Mouse (Mus musculus) 3T3-L1 (cell line): Measurements from ENCODE around the gene Wdcp.
A peak's percentile ranks its signal among the peaks of the same experiment; 100 is the strongest.
"Not testable (repeated sequence)": the region's sequence is repeated elsewhere in the genome, so short reads cannot be mapped to it uniquely, and the experiment has no call there.

Source experiments
- DNase-seq: peaks from one replicate; pipeline ENCODE4 v3.0.0-alpha.2; 2015; ENCODE audit warnings: low read depth, low spot score

Gene Wdcp

DNA sequence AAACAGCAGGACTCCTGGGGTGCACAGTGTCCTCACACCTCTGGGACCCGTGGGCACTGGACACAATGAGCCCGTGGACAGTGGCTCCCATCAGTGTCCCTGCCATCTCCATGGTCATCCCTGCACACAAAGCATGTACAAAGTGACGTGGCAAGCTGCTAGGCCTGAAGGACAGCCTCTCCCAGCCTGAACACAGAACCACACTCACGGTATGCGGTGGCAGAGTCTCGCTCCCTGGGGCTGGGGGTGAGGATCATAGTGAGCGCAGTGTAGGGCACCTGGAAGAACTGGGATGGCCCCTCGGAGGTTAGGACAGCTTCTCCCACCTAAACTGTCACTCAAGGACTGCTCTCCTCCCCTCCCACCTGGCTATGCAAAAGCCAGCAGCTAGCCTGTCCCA lies 25.8 kb downstream of the Wdcp start:
- DNase-seq: no peak

- no peak for DNase-seq
These were observed 28.2 kb downstream of the Wdcp start for GRCm38 (mm10) chr12:4871260-4871659.

GRCm38 (mm10) chr12:4872273-4872672 lies 29.2 kb downstream of the Wdcp start:
- no peak for DNase-seq

- DNase-seq: no peak
These were observed 29.9 kb downstream of the Wdcp start for GRCm38 (mm10) chr12:4872983-4873477.

GRCm38 (mm10) chr12:4873531-4873930 lies 30.4 kb downstream of the Wdcp start:
- DNase-seq: no peak

DNA sequence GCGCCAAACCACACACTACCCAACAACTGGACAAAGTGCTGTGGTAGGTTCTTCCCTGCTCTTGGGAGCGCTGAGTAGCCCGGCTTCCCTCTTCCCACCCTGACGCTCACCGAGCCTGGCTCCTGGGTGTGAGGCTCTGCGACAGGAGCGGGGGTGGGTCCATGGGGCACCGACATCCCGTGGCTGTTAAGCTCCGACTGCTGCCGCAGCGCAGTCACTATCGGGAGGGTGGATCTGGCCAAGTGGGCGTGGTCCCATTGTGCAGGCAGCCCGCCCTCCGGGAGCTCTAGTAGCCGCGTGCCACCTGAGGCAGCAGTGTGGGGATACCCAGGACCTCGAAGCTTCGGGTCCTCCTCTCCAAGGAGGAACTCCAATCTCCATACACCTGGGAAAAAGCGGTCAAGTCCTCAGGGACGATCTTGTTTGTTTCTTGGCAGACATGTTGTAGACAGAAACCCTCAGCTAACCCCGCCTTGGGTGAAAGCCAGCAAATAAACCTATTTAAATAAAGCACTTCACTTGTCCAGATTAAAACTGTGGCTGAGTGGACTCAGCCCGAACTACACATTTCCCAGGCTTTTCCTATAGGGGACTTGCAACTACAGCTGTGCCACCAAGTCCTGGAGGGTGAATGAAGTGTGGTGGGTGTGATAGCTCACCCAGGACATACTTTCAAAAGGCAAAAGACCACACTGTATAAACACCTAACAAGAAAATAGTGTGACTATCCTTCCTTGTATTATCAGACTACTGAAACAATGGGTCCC lies 31.2 kb downstream of the Wdcp start, which contains the start of gene Mfsd2b:
Mfsd2b (minus strand) TSS at position 199 of the 767 bp plus-strand sequence.
- peak; percentile 51 for DNase-seq

DNA sequence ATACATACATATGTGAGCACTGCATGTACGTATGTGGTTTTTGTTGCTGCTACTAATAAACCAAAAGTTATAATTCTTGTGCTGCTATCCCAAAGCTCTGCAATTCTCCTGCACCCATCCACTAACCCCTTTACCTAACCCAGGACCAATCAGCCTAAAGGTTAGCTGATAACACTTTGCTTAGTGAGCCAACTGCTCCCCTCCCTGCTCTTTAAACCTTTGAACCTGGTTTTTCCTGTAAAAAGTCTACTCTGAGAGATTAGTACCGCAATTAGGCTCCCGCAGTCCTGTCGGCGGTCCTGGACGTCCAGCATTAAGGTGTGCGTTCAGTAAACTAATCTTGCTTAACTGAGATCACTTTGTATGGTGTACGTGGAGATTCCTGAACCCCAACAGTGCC lies 32.5 kb downstream of the Wdcp start:
- no peak for DNase-seq

DNA sequence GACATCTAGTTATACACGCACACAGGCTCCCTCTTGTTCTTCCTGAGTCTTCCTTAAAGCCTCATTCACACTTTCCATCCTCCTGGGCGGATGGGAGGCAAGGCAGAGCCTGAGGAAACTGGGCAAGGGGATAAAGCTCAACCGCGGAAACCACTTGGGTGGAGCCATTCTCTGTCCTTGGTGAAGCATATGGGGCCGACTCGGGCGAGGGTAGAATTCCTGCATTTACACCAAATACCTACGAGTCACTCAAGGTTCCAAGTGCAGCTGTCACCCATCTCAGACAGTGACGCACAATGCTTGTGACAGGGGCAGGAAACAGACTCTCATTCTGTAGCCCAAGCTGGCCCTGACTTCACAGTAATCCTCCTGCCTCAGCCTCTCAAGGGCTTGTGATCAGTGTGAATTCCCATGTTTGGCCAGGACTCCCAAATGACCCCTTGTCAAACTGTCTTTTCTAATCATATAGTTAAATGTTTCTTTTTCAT lies 35.2 kb downstream of the Wdcp start:
- no peak for DNase-seq

GRCm38 (mm10) chr12:4879048-4879447 lies 35.9 kb downstream of the Wdcp start:
- peak; percentile 31 for DNase-seq

GRCm38 (mm10) chr12:4882086-4882485 lies 39.0 kb downstream of the Wdcp start:
- DNase-seq: no peak

GRCm38 (mm10) chr12:4885062-4885461 lies 42.0 kb downstream of the Wdcp start:
- DNase-seq: no peak

DNA sequence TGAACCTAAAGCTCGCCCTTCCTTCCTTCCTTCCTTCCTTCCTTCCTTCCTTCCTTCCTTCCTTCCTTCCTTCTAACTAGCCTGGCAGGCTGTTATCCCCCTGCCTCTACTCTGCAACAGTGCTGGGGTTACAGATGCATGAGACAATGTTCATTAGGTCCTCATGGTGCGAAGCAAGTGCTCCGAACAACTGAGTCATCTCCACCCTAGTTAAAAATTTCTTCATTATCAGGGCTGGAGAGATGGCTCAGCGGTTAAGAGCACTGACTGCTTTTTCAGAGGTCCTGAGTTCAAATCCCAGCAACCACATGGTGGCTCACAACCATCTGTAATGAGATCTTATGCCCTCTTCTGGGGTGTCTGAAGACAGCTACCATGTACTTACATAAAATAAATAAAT lies 43.5 kb downstream of the Wdcp start:
- DNase-seq: not testable (repeated sequence)

DNA sequence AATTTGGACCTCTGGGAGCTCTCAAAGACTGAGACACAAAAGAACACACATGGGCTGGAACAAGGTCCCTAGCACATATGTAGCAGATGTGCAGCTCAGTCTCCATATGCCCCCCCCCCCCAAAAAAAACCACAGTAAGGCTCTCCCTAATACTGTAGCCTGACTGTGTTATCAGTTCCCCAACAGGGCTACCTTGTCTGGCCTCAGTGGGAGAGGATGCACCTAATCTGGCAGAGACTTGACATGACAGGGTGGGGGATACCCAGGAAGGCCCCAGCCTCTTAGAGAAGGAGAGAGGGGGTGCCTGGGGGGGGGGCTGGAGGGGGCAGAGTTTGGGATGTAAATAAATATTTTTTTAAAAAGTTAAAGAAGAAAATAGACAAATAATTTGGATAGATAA lies 45.6 kb downstream of the Wdcp start:
- DNase-seq: no peak

DNA sequence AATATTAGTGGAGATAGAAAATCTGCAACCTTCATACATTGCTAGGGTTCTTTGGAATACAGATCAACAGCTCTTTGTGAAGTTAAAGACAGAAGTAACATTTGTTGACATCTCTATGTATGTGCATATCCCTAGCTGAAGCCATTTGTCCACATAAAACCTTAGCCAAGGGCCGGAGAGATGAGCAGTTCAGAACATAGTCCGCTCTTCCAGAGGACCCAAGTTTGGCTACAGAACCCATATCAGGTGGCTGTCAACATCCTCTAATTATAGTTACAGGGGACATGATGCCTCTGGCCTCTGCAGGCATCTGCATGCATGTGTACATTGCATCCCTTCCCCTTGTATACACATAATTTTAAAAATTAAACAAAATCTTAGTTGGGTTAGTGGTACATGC lies 46.1 kb downstream of the Wdcp start:
- no peak for DNase-seq

DNA sequence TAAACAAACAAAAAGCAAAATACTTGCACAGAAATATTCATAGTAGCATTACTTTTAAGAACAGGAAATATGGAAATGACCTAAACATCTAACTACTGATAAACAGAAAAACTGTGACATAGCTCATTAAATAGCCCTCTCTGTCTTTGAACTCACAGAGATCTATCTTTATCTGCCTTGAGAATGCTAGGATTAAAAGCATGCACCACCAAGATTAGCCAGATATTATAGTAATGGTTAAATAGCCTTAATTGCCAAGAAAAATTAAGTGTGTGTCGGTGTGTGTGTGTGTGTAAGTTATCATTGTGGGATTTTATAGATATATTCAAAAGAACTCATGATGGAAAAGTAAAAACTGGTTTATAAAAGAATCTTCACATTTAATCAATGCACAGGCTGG lies 46.8 kb downstream of the Wdcp start:
- DNase-seq: no peak

DNA sequence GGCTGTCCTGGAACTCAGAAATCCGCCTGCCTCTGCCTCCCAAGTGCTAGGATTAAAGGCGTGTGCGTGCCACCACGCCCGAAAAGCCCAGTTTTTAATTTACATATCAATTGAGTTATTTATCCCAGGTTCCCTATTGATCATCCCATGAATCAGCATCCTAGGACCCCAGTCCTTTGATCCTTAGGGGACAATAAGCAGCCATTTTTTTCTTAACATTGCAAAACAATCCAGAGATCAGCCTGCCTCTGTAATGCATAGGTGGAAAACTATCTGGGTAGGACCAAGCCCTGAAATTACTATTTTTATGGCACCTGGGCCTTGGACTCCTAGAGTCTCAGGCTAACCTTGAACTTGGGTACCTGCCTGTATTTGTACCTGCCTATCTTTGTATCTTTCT lies 54.9 kb downstream of the Wdcp start:
- no peak for DNase-seq

GRCm38 (mm10) chr12:4905946-4906345 lies 62.8 kb downstream of the Wdcp start:
- DNase-seq: peak; percentile 61

- peak; percentile 14 for DNase-seq
These were observed 63.4 kb downstream of the Wdcp start for GRCm38 (mm10) chr12:4906476-4906875.

GRCm38 (mm10) chr12:4906951-4907906 lies 64.1 kb downstream of the Wdcp start, which contains the start of gene Ubxn2a:
Gene Ubxn2a (minus strand): TSS chr12:4907705.
- peak; percentile 83 for DNase-seq

DNA sequence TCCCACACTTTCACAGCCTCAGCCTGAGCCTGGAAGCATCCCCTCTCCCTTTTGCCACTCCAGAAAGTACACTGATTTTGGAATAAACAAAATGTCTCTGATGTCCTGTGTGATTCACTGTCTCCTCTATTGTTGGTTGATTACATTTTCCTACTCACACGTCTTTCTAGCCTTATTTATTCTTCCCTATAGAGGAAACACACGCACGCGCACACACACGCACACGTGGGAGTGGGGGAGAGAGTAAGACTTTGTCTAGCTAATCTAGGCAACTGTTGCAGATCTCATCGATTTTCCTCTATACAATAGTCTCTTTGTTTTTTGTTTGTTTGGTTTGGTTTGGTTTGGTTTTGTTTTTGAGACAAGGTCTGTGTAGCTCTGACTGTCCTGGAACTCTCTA lies 65.3 kb downstream of the Wdcp start:
- DNase-seq: no peak
